ENCODE assay signal across 8 mouse cellular contexts in genomic region chr1:39368267-39368841, GRCm38 (mm10). TPM values are rescaled to one million over a fixed set of nuclear protein-coding genes. Genes with fewer than 3 reads are reported as not detected.
DNase-seq lines count a peak whose midpoint lies in the region; ATAC-seq and TF ChIP-seq lines count a peak whose summit lies in the region.

No protein-coding gene starts in this region.

- peak overlapping the region; percentile 91 for H3K9ac ChIP-seq in heart, embryonic 12.5 days
- H3K9ac ChIP-seq in intestine, postnatal 0 days (ENCODE audit: low read depth, low read length) = peak overlapping the region; percentile 93
- peak overlapping the region; percentile 98 for H3K9ac ChIP-seq in midbrain, embryonic 12.5 days (replicated peaks)

- H3K27me3 ChIP-seq in heart, embryonic 12.5 days (replicated peaks) = no peaks in the 10 kb centered on the region
- no peaks in the 10 kb centered on the region for H3K27me3 ChIP-seq in E14TG2a.4 (ENCODE audit: insufficient read depth, low read length)
- H3K27me3 ChIP-seq in intestine, postnatal 0 days (replicated peaks; ENCODE audit: control insufficient read depth, insufficient read depth, low read length) = no peaks in the 10 kb centered on the region
- no peaks in the 10 kb centered on the region for H3K27me3 ChIP-seq in midbrain, embryonic 12.5 days

- peak overlapping the region; percentile 97 for H3K4me2 ChIP-seq in heart, embryonic 12.5 days
- peak overlapping the region; percentile 70 for H3K4me2 ChIP-seq in intestine, postnatal 0 days (replicated peaks; ENCODE audit: low read depth)
- peak overlapping the region; percentile 93 for H3K4me2 ChIP-seq in midbrain, embryonic 12.5 days (replicated peaks)

- intact Hi-C loops in heart, postnatal 25 days (cut with DNase I) = no loop called here

- TF ChIP-seq CTCF in E14TG2a.4 (conservative IDR thresholded peaks at IDR 0.05; ENCODE audit: low read length) = no peak
- TF ChIP-seq CTCF in intestine, postnatal 0 days (IDR thresholded peaks at IDR 0.05; ENCODE audit: low read depth) = no peak

- H3K9me3 ChIP-seq in heart, embryonic 12.5 days (replicated peaks) = no peaks in the 10 kb centered on the region
- H3K9me3 ChIP-seq in E14TG2a.4 (ENCODE audit: low read length) = no peaks in the 10 kb centered on the region
- no peaks in the 10 kb centered on the region for H3K9me3 ChIP-seq in intestine, postnatal 0 days (ENCODE audit: control insufficient read depth)
- no peaks in the 10 kb centered on the region for H3K9me3 ChIP-seq in midbrain, embryonic 12.5 days

- WGBS in heart, embryonic 12.5 days = under 1% methylated on average over 34 of the region's 34 CpGs
- WGBS in intestine, postnatal 0 days = under 1% methylated on average over 34 of the region's 34 CpGs
- WGBS in midbrain, embryonic 12.5 days = under 1% methylated on average over 34 of the region's 34 CpGs

- peaks cover 45% of the 10 kb centered on the region for H3K36me3 ChIP-seq in heart, embryonic 12.5 days
- peaks cover 53% of the 10 kb centered on the region for H3K36me3 ChIP-seq in E14TG2a.4 (ENCODE audit: insufficient read depth, low read length)
- peaks cover 36% of the 10 kb centered on the region for H3K36me3 ChIP-seq in intestine, postnatal 0 days (ENCODE audit: control insufficient read depth, insufficient read depth)
- peaks cover 40% of the 10 kb centered on the region for H3K36me3 ChIP-seq in midbrain, embryonic 12.5 days

- H3K4me3 ChIP-seq in heart, embryonic 12.5 days = peak overlapping the region; percentile 77
- H3K4me3 ChIP-seq in E14TG2a.4 (replicated peaks; ENCODE audit: low read length) = peak overlapping the region; percentile 99
- H3K4me3 ChIP-seq in intestine, postnatal 0 days (ENCODE audit: low read depth, low read length) = peak overlapping the region; percentile 74
- H3K4me3 ChIP-seq in midbrain, embryonic 12.5 days = peak overlapping the region; percentile 93

- peak overlapping the region; percentile 87 for H3K27ac ChIP-seq in heart, embryonic 12.5 days (ENCODE audit: poor library complexity, severe bottlenecking)
- peak overlapping the region; percentile 90 for H3K27ac ChIP-seq in intestine, postnatal 0 days (ENCODE audit: low read depth, low read length)
- peak overlapping the region; percentile 92 for H3K27ac ChIP-seq in midbrain, embryonic 12.5 days (replicated peaks)

- peaks cover 16% of the 10 kb centered on the region for H3K4me1 ChIP-seq in heart, embryonic 12.5 days (replicated peaks)
- peaks cover 50% of the 10 kb centered on the region for H3K4me1 ChIP-seq in E14TG2a.4 (replicated peaks; ENCODE audit: low read depth, low read length)
- no peaks in the 10 kb centered on the region; the same call in 1 of the 2 replicates for H3K4me1 ChIP-seq in intestine, postnatal 0 days (replicated peaks; ENCODE audit: control insufficient read depth, insufficient read depth, low read length)
- peaks cover 18% of the 10 kb centered on the region for H3K4me1 ChIP-seq in midbrain, embryonic 12.5 days

- no peak for DNase-seq in heart, postnatal 25 days (ENCODE audit: low spot score)
- DNase-seq in natural killer cell, adult 2 months (ENCODE audit: low spot score in 2 of 2) = no peak
- no peak for DNase-seq in urinary bladder, postnatal 10 days (ENCODE audit: low spot score)

- ATAC-seq in heart, embryonic 12.5 days (ENCODE audit: insufficient number of reproducible peaks, low FRiP score) = peak; percentile 52
- ATAC-seq in erythroblast, adult 5-6 weeks (replicated peaks; ENCODE audit: low FRiP score, poor library complexity, severe bottlenecking) = peak; percentile 18; the same call in 1 of the 2 replicates
- ATAC-seq in intestine, postnatal 0 days = peak; percentile 48
- peak; percentile 57 for ATAC-seq in midbrain, embryonic 12.5 days (ENCODE audit: low FRiP score, low read depth)

RNA-seq across cellular contexts. Expression of gene Rpl31, which starts 0.7 kb away (rescaled TPM):
- polyA plus RNA-seq in heart, embryonic 12.5 days (2016; fragmentation: Nextera tagmentation; extraction: Ambion mirVana) = 378 and 396 TPM in 2 replicates
- 100 to 1,000 TPM; 552 to 590 TPM for total RNA-seq in heart, postnatal 25 days (2021)
- 473 and 504 TPM in 2 replicates for total RNA-seq in erythroblast, adult 5-6 weeks (2015; ENCODE audit: low replicate concordance)
- 101 and 131 TPM in 2 replicates for total RNA-seq in erythroblast, adult 5-6 weeks (2017; ENCODE audit: low replicate concordance)
- 434 and 438 TPM in 2 replicates for polyA plus RNA-seq in intestine, postnatal 0 days (2015; fragmentation: Nextera tagmentation; extraction: Ambion mirVana)
- 371 and 423 TPM in 2 replicates for polyA plus RNA-seq in midbrain, embryonic 12.5 days (2016; fragmentation: Nextera tagmentation; extraction: Ambion mirVana)
